10 mouse cellular contexts compared by ENCODE assay signal in the genomic region with DNA sequence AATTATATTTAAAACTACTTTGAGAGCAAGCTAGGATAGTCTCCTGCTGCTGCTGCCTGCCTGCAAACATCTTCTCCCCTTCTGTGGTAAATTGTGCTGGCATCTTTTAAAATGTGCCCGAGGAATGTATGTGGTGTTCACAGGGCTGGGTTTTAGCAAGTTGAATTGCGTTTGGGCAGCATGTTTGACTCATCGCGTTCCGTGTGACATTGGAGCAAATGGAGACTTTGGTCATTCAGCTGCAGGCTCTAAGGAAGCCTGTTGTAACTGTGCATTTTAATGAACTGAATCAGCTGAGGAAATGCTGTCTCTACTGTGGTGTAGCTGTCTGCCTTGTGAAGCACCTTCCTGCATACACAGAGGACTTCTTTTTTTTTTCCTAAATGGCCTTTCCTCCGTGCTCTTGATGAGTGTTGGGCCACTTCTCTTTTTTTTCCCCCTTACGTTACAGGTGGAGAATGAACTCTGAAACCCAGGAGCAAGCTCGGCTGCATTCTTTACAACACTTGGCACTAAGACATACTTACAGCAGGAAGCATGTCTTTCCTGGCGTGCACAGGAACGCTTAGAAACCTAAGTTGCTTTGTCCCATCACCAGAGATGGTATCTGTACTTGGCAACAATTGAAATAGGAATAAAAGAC. TPM values are rescaled to one million over a fixed set of nuclear protein-coding genes. Genes with fewer than 3 reads are reported as not detected.
DNase-seq lines count a peak whose midpoint lies in the region; ATAC-seq and TF ChIP-seq lines count a peak whose summit lies in the region.
"Had no signal": no experiment of that assay in that cellular context is flagged by ENCODE, and none has a peak within 500 bp of the region (broad histone marks: within the 10 kb centered on the region; RNA-seq: fewer than 3 reads in every experiment).

No protein-coding gene starts in this region.

- no peak for DNase-seq in lung, postnatal 36 days
- DNase-seq in cerebellum, adult 11 months, result no peak
- DNase-seq: kidney, adult 11 months had no signal

- no peak overlapping the region for H3K4me3 ChIP-seq in heart, embryonic 14.5 days (ENCODE audit: control insufficient read depth in 1 of 2, insufficient read depth in 1 of 2, low read depth in 1 of 2, low read length in 2 of 2)
- H3K4me3 ChIP-seq in heart, embryonic 11.5 days (ENCODE audit: low read depth, low read length), result no peak overlapping the region
- peak overlapping the region; percentile 10; the same call in 1 of the 2 replicates for H3K4me3 ChIP-seq in lung, embryonic 16.5 days (ENCODE audit: low read length)
- H3K4me3 ChIP-seq in embryonic fibroblast, embryonic 13.5 days (ENCODE audit: insufficient read depth, low read length), result no peak overlapping the region
- no peak overlapping the region for H3K4me3 ChIP-seq in neural tube, embryonic 13.5 days
- H3K4me3 ChIP-seq: limb, embryonic 15.5 days had no signal

- WGBS in heart, embryonic 14.5 days, result 48% methylated on average over 10 of the region's 10 CpGs
- WGBS in heart, embryonic 11.5 days (ENCODE audit: insufficient replicate concordance), result 51% methylated on average over 10 of the region's 10 CpGs
- 27% methylated on average over 10 of the region's 10 CpGs for WGBS in lung, embryonic 16.5 days
- 50% methylated on average over 10 of the region's 10 CpGs for WGBS in neural tube, embryonic 13.5 days

- H3K27ac ChIP-seq in heart, embryonic 14.5 days (replicated peaks in 1 of 2; ENCODE audit: control insufficient read depth in 1 of 2, insufficient read depth in 1 of 2, low read depth in 2 of 2, low read length in 2 of 2), result no peak overlapping the region
- H3K27ac ChIP-seq in heart, embryonic 11.5 days (ENCODE audit: low read depth, low read length), result no peak overlapping the region
- peak overlapping the region; percentile 52 for H3K27ac ChIP-seq in lung, embryonic 16.5 days (ENCODE audit: low read length)
- H3K27ac ChIP-seq in embryonic fibroblast, embryonic 13.5 days (ENCODE audit: insufficient read depth, low read length), result peak overlapping the region; percentile 69
- no peak overlapping the region; the same call in 1 of the 2 replicates for H3K27ac ChIP-seq in neural tube, embryonic 13.5 days (replicated peaks)
- H3K27ac ChIP-seq: limb, embryonic 15.5 days had no signal

- no peaks in the 10 kb centered on the region for H3K36me3 ChIP-seq in heart, embryonic 14.5 days (ENCODE audit: control insufficient read depth, insufficient read depth, low read length)
- H3K36me3 ChIP-seq in heart, embryonic 11.5 days (ENCODE audit: control insufficient read depth, insufficient read depth, low read length), result no peaks in the 10 kb centered on the region
- H3K36me3 ChIP-seq in lung, embryonic 16.5 days (ENCODE audit: control insufficient read depth, insufficient read depth, low read length), result no peaks in the 10 kb centered on the region
- H3K36me3 ChIP-seq in neural tube, embryonic 13.5 days, result no peaks in the 10 kb centered on the region
- H3K36me3 ChIP-seq: G1E; limb, embryonic 15.5 days had no signal

- peaks cover 3 to 12% of the 10 kb centered on the region in 2 experiments for H3K4me1 ChIP-seq in heart, embryonic 14.5 days (ENCODE audit: control insufficient read depth in 2 of 2, insufficient read depth in 2 of 2, low read length in 2 of 2)
- H3K4me1 ChIP-seq in heart, embryonic 11.5 days (ENCODE audit: control insufficient read depth, insufficient read depth, low read length), result peaks cover 9% of the 10 kb centered on the region
- H3K4me1 ChIP-seq in lung, embryonic 16.5 days (replicated peaks; ENCODE audit: control insufficient read depth, insufficient read depth, low read length), result peaks cover 9% of the 10 kb centered on the region
- peaks cover 15% of the 10 kb centered on the region for H3K4me1 ChIP-seq in embryonic fibroblast, embryonic 13.5 days (ENCODE audit: control insufficient read depth, insufficient read depth, low read length)
- peaks cover 23% of the 10 kb centered on the region for H3K4me1 ChIP-seq in neural tube, embryonic 13.5 days (replicated peaks)
- H3K4me1 ChIP-seq: limb, embryonic 15.5 days had no signal

- peak overlapping the region; percentile 19 for H3K4me2 ChIP-seq in heart, embryonic 14.5 days (ENCODE audit: low read length)
- H3K4me2 ChIP-seq in heart, embryonic 11.5 days, result no peak overlapping the region
- peak overlapping the region; percentile 27 for H3K4me2 ChIP-seq in lung, embryonic 16.5 days (ENCODE audit: low read depth, low read length)
- H3K4me2 ChIP-seq in neural tube, embryonic 13.5 days, result peak overlapping the region; percentile 26
- H3K4me2 ChIP-seq: limb, embryonic 15.5 days had no signal

- no peak overlapping the region for H3K9ac ChIP-seq in heart, embryonic 14.5 days (ENCODE audit: low read length)
- no peak overlapping the region for H3K9ac ChIP-seq in heart, embryonic 11.5 days (ENCODE audit: low read depth, low read length)
- H3K9ac ChIP-seq in lung, embryonic 16.5 days (ENCODE audit: low read length), result peak overlapping the region; percentile 26; the same call in 1 of the 2 replicates
- no peak overlapping the region for H3K9ac ChIP-seq in neural tube, embryonic 13.5 days
- H3K9ac ChIP-seq: limb, embryonic 15.5 days had no signal

- ATAC-seq in heart, embryonic 14.5 days (ENCODE audit: insufficient number of reproducible peaks, insufficient read depth, low FRiP score, low read depth), result no peak
- no peak for ATAC-seq in heart, embryonic 11.5 days (replicated peaks; ENCODE audit: insufficient number of reproducible peaks, low FRiP score, low TSS enrichment)
- ATAC-seq in lung, embryonic 16.5 days (ENCODE audit: low read depth), result peak; percentile 77
- peak; percentile 53; the same call in 1 of the 2 replicates for ATAC-seq in neural tube, embryonic 13.5 days (ENCODE audit: low read depth)

- no peaks in the 10 kb centered on the region for H3K27me3 ChIP-seq in heart, embryonic 14.5 days (ENCODE audit: control insufficient read depth, insufficient read depth, low read length)
- no peaks in the 10 kb centered on the region for H3K27me3 ChIP-seq in heart, embryonic 11.5 days (ENCODE audit: control insufficient read depth, insufficient read depth, low read length)
- H3K27me3 ChIP-seq in lung, embryonic 16.5 days (ENCODE audit: control insufficient read depth, insufficient read depth, low read depth, low read length), result no peaks in the 10 kb centered on the region
- H3K27me3 ChIP-seq in neural tube, embryonic 13.5 days, result no peaks in the 10 kb centered on the region
- H3K27me3 ChIP-seq: limb, embryonic 15.5 days had no signal

- H3K9me3 ChIP-seq in heart, embryonic 14.5 days (ENCODE audit: control insufficient read depth, low read length), result no peaks in the 10 kb centered on the region
- no peaks in the 10 kb centered on the region for H3K9me3 ChIP-seq in heart, embryonic 11.5 days (replicated peaks; ENCODE audit: control insufficient read depth, low read length)
- no peaks in the 10 kb centered on the region for H3K9me3 ChIP-seq in lung, embryonic 16.5 days (ENCODE audit: control insufficient read depth, low read length)
- no peaks in the 10 kb centered on the region for H3K9me3 ChIP-seq in neural tube, embryonic 13.5 days
- H3K9me3 ChIP-seq: G1E; limb, embryonic 15.5 days had no signal

- no peak for TF ChIP-seq CTCF in embryonic fibroblast, embryonic 13.5 days (IDR thresholded peaks at IDR 0.05; ENCODE audit: borderline replicate concordance, insufficient read depth, low read length)

- no peak for TF ChIP-seq POLR2A in embryonic fibroblast, embryonic 13.5 days (IDR thresholded peaks at IDR 0.05; ENCODE audit: low read depth, low read length)

RNA-seq across cellular contexts. Expression of a gene that starts 13.5 kb away (rescaled TPM):
- 0.99 and 2.5 TPM in 2 replicates for polyA plus RNA-seq in heart, embryonic 14.5 days (2014; fragmentation: Nextera tagmentation; extraction: Ambion mirVana)
- polyA plus RNA-seq in heart, embryonic 11.5 days (2014; fragmentation: Nextera tagmentation; extraction: Ambion mirVana), result 0.83 and 0.86 TPM in 2 replicates
- 2.6 and 2.8 TPM in 2 replicates for polyA plus RNA-seq in lung, embryonic 16.5 days (2015; fragmentation: Nextera tagmentation; extraction: Ambion mirVana)
- 2.0 and 7.6 TPM in 2 replicates for polyA plus RNA-seq in embryonic fibroblast, embryonic 13.5 days (2011; ENCODE audit: insufficient read length, low read depth, missing spikeins)
- polyA plus RNA-seq in neural tube, embryonic 13.5 days (2015; fragmentation: Nextera tagmentation; extraction: Ambion mirVana), result 20.1 and 21.0 TPM in 2 replicates
- polyA plus RNA-seq: G1E had no signal

Comparison
In these comparisons a context has a peak if more than half of its experiments do, and no peak if none do; other contexts are left out.
1. ATAC-seq: peak in lung, embryonic 16.5 days (single experiment) and neural tube, embryonic 13.5 days (single experiment); none in heart, embryonic 14.5 days (single experiment) and heart, embryonic 11.5 days (single experiment).
2. H3K27ac ChIP-seq: peak in lung, embryonic 16.5 days (single experiment) and embryonic fibroblast, embryonic 13.5 days (single experiment); none in heart, embryonic 14.5 days (0 of 2), heart, embryonic 11.5 days (single experiment) and neural tube, embryonic 13.5 days (single experiment).